Mouse (Mus musculus) layer of hippocampus, adult 2 months (tissue): ENCODE measurements around the gene Gm10354. TPM values are rescaled to one million over a fixed set of nuclear protein-coding genes. Genes with fewer than 3 reads are reported as not detected.
"Not testable (repeated sequence)": the region's sequence is repeated elsewhere in the genome, so short reads cannot be mapped to it uniquely, and the experiment has no call there.

ENCODE experiments used
- DNase-seq, 2 experiments: peaks; one replicate each; pipeline ENCODE4 v3.0.0; 2022; ENCODE audit warnings: low spot score in 2 of 2
- H3K27ac ChIP-seq: fragments of 200-600 bp; 2 replicates; pipeline ENCODE4 v1.8.1; 2022
- H3K4me3 ChIP-seq: fragments of 200-600 bp; 2 replicates; pipeline ENCODE4 v1.8.1; 2022; ENCODE audit warnings: mild to moderate bottlenecking
- long read RNA-seq, 2 experiments: library from polyadenylated mRNA; stranded (forward); transcript quantifications; one replicate each; pipeline ENCODE4 v2.0.0; 2021; ENCODE audit warnings: borderline mapping rate in 2 of 2
- total RNA-seq, 2 experiments: library from RNA; stranded (reverse); gene quantifications; 2 replicates each; pipeline ENCODE4 v1.2.3; 2021

The Gm10354 gene
- total RNA-seq, result not detected
- long read RNA-seq, experiment 1, result 0 reads
- long read RNA-seq, experiment 2, result 0 reads

GRCm38 (mm10) chr5:14978835-14979234, at the start of gene Gm10354:
TSS of gene Gm10354 (minus strand) at chr5:14978935.
- H3K4me3 ChIP-seq, DNase-seq, H3K27ac ChIP-seq: not testable (repeated sequence)

- H3K4me3 ChIP-seq, H3K27ac ChIP-seq, DNase-seq: not testable (repeated sequence)
These were observed 45.6 kb upstream of the Gm10354 start for GRCm38 (mm10) chr5:15024316-15024715.

GRCm38 (mm10) chr5:15020067-15020466, 41.3 kb upstream of the Gm10354 start:
- DNase-seq, result not testable (repeated sequence)

GRCm38 (mm10) chr5:15010639-15011582, 32.2 kb upstream of the Gm10354 start:
- DNase-seq, H3K27ac ChIP-seq, H3K4me3 ChIP-seq: not testable (repeated sequence)

More at GRCm38 (mm10) chr5:15020067-15020466, 41.3 kb upstream of the Gm10354 start:
- H3K4me3 ChIP-seq, H3K27ac ChIP-seq: not testable (repeated sequence)

- not testable (repeated sequence) for H3K27ac ChIP-seq, DNase-seq, H3K4me3 ChIP-seq
These were observed 28.2 kb upstream of the Gm10354 start for GRCm38 (mm10) chr5:15006907-15007306.

GRCm38 (mm10) chr5:15006288-15006687, 27.6 kb upstream of the Gm10354 start:
- not testable (repeated sequence) for H3K27ac ChIP-seq, H3K4me3 ChIP-seq, DNase-seq

- not testable (repeated sequence) for H3K4me3 ChIP-seq, H3K27ac ChIP-seq, DNase-seq
These were observed 26.8 kb upstream of the Gm10354 start for GRCm38 (mm10) chr5:15005584-15005983.

GRCm38 (mm10) chr5:15004569-15005562, 26.1 kb upstream of the Gm10354 start:
- not testable (repeated sequence) for DNase-seq, H3K27ac ChIP-seq, H3K4me3 ChIP-seq

- not testable (repeated sequence) for DNase-seq, H3K4me3 ChIP-seq, H3K27ac ChIP-seq
These were observed 19.3 kb upstream of the Gm10354 start for GRCm38 (mm10) chr5:14998077-14998476.

GRCm38 (mm10) chr5:14997556-14997955, 18.8 kb upstream of the Gm10354 start:
- not testable (repeated sequence) for DNase-seq, H3K27ac ChIP-seq, H3K4me3 ChIP-seq

GRCm38 (mm10) chr5:14996670-14997249, 18.0 kb upstream of the Gm10354 start:
- not testable (repeated sequence) for DNase-seq, H3K27ac ChIP-seq, H3K4me3 ChIP-seq

GRCm38 (mm10) chr5:14994124-14994523, 15.4 kb upstream of the Gm10354 start:
- not testable (repeated sequence) for H3K4me3 ChIP-seq, H3K27ac ChIP-seq, DNase-seq

GRCm38 (mm10) chr5:14990375-14991158, 11.8 kb upstream of the Gm10354 start:
- H3K4me3 ChIP-seq, H3K27ac ChIP-seq, DNase-seq: not testable (repeated sequence)
